Mouse (Mus musculus): ENCODE data around the gene Sbds.

The Sbds gene

DNA sequence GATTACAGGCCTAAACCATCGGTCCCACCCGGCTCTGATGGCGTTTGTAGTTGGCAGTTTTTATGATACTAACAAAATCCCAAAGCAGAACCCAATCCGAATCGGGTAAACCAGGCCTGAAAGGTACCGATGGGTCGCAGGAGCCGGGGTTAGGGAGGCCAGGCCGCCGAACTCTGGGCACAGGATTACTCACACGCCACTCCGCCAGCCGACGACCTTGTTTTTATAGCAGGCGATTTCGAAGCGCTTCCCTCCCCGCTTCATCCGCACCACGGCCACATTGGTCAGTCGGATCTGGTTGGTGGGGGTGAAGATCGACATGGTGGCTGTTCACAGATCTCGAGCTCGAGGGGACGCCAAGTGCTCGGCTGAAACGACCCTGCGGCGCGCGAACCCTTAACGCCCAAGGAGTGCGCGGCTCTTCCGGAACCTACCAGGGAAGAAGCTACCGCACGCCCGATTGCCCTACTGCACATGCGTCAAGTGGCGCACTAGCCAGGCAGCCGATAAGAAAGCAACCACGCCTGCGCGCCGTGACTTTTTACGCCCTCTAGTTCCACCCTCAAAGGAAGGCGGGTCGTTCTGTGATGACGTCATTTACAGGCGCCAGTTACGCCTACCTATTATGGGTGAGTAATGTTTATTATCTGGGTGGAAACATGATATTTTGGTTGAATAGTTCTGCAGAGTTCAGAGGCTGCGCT, at the start of gene Sbds, which contains the start of gene Tyw1:
Gene Sbds, minus strand, starts transcription at position 514 of the 704 bp plus-strand sequence.
Gene Tyw1, plus strand, starts transcription at position 603 of the 704 bp plus-strand sequence.
- peak; percentile 93 for DNase-seq (ENCODE audit: low spot score)

DNA sequence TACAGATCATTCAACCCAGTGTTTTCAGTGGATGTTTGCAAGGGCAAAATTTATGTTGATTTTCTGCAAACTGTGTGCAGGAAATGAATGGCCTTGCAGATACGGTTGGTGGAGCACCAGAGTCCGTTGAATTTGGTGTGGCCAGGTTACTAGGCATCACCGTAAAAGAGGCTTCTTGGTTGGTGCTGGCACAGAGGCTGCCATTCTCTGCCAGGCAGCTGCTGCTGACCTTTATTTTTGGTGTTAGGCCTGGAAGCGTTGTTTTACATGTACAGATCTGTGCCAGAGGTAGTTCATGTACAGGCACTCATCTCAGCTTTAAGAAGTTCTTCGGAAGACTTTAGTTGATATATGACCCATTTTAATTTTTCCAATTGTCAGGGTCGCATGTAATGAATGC, 48.3 kb upstream of the Sbds start:
- no peak for DNase-seq (ENCODE audit: low spot score)

DNA sequence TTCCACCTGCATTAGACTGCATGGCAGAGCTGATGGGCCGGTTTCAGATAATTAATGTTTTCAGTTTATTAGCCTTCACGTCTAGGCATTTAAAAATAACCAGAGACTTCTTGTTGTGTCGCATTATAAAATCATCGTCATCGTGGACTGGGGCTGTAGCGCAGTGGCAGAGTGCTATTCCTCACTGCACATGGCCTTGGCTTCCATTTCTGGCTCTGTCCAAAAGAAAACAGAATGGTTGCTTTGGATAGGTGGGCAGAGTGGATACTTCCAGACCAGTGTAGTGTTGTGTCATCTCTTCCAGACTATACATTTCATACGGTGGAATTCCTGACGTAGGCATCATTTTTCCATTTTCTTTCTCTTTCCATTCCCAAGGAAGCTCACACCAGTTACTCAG, 44.2 kb upstream of the Sbds start:
- DNase-seq (ENCODE audit: low spot score): no peak

DNA sequence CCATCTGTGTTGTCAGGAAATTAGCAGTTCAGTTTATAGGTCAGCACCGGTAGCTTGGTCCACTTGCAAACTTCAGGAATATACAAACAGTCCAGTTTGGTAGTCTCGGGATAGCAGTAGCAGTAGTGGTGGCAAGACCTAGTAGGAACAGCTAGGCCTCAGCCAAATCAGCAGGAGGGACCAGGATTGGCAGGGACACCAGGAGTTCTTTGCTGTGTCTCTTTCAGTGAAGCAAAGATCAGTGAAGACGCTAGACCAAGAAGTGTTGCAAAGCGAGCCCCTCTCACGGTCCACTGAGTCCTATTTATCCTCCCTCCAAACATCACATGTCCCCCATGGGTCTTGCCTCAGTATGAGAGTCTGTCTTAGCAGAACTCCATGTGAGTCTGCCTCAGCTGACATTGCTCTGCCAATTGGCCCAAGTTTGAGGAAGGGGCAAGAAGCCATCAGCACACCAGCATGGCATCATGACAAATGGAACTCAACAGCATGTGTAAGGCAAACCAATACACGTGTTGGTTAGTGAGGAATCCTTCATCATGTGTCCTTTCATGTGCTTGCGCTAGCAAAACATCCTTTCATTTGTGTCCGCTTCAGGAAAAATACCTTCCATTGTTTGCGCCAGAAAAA, 43.6 kb upstream of the Sbds start:
- DNase-seq (ENCODE audit: low spot score): no peak

DNA sequence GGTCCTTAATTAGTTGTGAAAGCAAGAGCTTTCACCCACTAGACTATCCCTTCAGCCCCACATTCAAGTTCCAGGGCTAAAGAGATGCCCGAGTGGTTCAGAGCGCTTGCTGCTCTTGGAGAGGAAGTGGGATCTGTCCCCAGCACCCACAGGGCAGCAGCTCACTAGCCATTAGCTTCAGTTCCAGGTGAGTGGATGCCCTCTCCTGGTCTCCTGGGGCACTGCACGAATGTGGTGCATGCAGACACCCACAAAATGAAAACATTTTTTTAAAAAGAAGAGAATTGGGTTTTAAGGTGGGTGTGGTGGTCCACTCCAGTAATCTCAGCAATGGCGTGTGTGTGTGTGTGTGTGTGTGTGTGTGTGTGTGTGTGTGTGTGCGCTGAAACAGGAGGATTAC, 40.7 kb upstream of the Sbds start:
- no peak for DNase-seq (ENCODE audit: low spot score)

DNA sequence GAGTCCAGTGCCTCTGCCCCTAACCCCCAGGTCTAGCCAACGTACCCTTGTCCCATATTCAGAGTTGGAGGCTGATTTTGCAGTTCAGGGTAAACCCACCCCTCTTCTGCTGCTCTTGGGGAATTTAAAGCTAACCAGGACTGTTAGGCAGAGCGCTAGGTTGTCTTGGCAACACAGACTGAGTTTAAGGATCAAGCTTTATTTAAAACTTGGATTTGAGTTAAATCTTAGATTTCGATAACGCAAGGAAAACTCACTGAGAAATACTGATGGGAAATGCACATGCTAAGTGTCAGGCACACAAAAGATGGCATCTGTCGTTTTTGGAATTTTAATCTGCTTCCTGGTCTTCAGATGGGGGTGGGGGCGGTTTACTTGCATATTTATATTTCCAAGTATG, 39.3 kb upstream of the Sbds start:
- DNase-seq (ENCODE audit: low spot score): no peak

DNA sequence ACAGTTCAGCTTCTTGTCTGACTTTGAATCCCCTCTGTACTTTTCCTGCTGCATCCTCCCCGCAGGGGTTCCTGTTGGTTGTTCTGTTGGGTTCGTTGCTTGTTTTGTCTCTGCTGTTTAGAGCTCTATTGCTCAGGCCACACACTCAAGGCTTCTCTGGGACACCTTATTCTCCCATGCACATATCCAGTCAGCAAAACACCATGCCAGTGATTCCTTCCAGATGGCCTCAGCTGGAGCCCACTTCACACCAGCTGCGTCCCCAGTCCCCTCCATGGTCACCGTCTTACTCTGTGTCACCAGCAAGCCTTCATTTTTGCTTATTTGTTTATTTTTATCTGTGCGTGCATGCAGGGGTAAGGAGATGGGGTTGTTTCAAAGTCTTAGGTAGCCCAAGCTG, 38.6 kb upstream of the Sbds start:
- DNase-seq (ENCODE audit: low spot score): no peak

DNA sequence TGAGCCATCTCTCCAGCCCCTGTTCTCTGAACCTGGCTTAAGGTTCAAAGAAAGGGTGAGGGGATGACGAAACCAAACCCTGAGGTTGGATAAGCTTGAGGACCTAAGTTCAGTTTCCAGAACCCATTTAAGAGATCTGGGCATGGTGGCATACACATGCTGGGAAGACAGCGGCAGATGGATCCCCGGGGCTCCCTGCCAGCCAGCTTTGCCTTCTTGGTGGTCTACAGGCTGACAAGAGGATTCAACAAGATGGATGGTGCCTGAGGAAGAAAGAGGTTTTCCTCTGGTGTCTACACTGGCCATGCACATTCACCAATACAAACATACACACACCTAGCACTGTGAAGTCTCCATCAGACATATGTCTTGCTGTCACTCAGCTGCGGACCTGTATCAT, 37.6 kb upstream of the Sbds start:
- DNase-seq (ENCODE audit: low spot score): no peak

DNA sequence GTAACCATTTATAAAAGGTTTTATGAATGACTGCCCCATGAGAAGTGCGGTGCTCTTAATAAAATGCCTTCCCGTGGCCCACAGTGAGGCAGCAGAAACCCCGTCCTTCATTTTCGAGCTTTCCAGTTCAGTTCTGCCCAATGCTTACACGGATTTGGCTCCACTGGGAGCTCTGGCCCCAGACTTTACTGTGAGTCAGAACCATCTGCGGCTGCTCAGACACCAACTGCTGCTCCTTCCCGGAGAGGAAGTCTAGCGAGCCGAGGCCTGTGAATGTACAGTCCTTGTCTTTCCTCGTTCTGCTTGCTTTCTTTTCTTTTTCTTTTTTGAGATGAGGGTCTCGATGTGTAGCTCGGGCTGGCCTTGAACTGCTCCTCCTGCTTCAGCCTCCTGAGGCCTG, 35.4 kb upstream of the Sbds start:
- DNase-seq (ENCODE audit: low spot score): peak; percentile 45

DNA sequence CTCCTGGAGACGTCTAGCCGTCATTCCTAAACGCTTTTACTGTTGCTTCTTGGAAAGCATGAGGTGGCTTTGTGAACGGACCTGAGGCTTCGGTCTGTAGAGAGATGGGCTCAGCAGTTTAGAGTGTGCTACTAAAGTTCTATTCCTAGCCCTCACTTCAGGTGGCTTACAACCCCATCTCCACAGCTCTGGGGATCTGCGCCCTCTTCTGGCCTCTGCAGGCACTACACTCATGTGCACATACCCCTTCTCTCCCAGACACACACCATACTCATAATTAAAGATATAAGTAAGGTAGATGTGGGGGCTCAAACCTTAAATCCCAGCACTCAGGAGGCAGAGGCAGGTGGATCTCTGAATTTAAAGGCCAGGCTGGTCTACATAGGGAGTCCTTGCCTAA, 34.9 kb upstream of the Sbds start:
- DNase-seq (ENCODE audit: low spot score): no peak

DNA sequence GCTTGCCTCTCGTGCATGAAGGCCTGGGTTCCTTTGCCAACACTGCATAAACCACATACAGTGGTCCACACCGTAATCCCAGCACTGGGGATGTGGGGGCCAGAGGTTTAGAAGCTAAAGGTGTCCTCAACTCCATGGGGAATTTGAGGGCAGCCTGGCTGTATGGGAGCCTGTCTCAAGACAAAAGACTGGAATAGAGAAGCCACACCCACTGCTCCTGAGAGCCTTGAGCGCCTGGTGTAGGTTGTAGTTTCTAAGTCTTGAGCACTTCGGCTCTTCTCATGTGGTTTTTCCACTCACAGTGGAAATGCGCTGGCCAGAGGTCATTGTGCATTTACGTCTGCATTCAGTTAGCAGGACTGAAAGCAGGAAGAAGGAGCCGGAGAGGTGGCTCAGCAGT, 32.8 kb upstream of the Sbds start:
- no peak for DNase-seq (ENCODE audit: low spot score)

DNA sequence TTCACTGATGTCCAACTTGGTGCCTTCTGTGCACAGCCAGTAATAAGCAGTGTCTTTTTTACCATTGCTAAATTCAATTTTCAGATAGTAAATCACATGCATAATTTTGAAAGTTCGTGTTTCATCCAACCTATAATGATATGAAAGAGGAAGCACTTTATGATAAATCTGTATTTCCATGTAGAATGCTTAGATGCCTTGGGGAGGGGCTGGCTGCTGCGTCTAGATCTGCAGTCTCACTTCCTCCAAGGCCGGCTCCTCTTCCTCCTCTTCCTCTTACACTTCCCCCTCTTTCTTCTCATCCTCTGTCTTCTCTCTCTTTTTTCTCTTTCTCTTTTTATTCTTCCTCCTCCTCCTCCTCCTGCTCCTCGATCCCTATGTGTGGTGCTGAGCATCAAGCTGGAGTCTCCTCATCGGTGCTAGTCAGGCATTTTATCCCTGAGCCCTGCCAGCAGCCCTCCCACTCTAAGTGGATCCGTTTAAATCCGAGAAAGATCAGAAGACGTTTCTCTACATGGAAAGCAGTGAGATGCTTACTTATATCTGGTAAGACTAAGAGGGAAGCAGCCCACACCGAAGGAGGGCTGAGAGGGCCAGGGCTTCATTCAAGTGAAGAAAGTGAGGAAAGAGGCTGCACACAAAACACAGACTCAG, 27.9 kb upstream of the Sbds start:
- no peak for DNase-seq (ENCODE audit: low spot score)

DNA sequence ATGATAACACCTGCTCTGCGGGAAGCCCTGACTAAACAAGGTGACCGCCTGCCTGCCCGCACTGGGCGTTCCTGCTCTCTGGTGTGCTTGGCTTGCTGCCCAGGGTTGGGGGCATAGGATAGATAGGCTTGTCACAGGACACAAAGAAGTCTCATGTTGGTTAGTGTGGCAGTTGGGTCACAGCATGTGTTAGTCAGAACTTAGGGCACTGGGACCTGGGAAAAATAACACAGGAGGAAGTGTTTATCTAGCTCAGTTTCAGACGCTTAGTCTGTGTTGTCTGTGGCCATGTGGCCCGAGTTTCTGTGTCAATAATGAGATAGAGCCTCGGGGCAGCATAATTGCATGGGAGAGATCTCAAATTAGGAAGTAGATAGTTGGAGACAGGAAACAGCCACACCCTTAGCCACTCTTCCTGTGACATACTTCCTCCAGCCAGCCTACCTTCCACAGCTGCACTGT, 22.7 kb upstream of the Sbds start:
- no peak for DNase-seq (ENCODE audit: low spot score)

DNA sequence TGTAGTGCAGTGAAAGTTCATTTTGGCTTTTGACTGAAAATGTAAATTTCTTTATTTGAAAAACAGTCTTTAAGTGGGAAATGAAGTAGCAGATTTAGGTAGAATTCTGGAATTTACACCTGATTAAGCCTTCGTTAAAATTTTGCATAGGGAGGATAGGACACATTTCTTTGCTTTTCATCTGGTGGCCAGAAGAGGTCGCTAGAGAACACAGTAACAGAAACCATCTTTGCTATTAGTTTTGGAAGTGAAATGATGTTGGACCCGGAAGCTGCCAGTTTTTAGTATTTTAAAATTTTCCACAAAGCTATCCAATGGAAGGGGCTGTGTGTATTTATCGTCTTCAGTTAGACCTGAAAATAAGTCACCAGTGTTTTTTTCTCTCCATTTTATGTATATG, 20.2 kb upstream of the Sbds start:
- no peak for DNase-seq (ENCODE audit: low spot score)

DNA sequence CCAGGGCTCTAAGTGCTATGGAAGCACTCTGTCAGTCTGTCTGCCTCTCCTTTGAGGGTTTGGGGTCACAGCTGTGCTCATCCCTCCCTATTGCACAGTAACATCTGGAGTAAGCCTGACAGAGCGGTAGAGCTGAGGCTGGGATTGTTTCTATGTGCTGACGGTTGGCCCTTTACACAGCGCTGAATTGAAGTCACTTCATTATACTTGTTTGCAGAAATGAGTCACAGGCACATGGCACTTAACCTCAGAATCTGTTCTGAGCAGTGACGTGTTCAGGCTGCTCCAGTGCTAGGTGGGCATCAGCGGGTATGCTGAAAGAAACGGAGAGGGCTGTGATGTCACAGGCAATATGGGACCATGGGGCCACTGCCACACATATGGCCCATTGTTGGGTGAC, 17.7 kb upstream of the Sbds start:
- no peak for DNase-seq (ENCODE audit: low spot score)

DNA sequence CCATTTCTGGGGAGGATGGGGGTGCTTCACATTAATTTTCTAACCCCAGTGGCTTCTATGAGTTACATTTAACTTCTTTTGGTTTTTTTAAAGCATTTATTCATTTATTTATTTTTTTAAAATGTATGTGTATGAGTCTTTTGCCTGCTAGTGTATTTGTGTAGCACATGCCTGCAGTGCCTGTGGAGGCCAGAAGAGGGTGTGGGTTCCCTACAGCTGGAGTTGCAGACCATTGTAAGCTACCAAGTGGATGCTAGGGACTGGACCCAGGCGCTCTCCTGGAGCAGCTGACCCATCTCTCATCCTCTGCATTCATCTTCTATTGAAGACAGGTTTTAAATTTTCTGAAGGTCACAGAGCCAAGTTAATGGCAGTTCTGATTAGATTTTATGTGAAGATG, 17.0 kb upstream of the Sbds start:
- no peak for DNase-seq (ENCODE audit: low spot score)

DNA sequence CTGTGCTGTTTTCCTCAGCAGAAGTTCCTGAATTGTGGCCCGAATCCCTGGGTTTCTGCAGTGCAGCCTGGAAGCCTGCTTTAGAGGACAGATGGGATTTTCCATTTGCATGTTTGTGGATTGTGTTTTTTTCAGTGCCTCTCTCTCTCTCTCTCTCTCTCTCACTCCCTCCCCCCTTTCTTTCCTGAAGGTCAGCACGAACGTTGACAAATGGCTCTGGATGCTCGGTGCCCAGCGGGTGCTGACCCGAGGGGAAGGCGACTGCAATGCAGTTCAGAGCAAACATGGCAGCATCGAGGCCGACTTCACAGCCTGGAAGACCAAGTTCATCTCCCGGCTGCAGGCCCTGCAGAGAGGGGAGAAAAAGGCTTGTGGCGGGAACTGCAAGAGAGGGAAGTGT, 13.6 kb upstream of the Sbds start:
- no peak for DNase-seq (ENCODE audit: low spot score)

DNA sequence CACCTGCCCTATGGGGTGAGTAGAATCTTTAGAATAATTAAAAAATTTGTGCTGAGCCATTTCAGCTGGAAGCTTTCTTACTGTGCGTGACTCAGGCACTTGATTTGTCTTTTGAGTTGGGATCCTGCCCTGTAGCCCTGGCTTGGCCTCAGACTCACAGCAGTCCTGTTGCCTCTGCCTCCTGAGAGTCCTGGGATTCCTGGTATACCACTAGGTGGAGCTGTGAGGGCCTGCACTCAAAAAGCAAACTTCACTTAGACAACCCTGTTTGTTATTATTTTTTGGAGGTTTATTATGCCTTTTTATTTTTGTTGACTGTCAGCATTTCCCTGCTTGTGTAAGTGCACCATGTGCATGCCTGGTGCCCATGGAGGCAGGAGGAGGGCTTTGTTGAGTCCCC, 12.0 kb upstream of the Sbds start:
- no peak for DNase-seq (ENCODE audit: low spot score)

DNA sequence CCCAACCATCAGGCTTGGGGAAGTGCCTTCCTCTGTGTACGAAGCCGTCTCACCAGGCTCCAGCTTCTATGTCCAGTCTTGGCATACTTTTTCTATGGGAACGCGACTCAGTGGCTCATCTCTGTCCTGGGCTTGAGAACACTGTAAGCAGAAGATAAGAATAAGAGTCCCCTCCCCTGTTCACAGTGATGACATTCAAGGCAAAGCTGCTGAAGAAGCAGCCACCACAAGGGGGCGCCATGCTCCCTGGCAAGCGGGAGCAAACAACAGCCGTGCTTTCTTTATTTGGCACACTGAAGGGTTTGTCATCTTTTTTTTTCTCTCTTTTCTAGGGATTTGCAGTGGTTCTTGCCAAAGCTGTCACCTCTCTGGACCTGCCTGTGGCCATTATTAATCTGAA, 11.3 kb upstream of the Sbds start:
- no peak for DNase-seq (ENCODE audit: low spot score)

DNA sequence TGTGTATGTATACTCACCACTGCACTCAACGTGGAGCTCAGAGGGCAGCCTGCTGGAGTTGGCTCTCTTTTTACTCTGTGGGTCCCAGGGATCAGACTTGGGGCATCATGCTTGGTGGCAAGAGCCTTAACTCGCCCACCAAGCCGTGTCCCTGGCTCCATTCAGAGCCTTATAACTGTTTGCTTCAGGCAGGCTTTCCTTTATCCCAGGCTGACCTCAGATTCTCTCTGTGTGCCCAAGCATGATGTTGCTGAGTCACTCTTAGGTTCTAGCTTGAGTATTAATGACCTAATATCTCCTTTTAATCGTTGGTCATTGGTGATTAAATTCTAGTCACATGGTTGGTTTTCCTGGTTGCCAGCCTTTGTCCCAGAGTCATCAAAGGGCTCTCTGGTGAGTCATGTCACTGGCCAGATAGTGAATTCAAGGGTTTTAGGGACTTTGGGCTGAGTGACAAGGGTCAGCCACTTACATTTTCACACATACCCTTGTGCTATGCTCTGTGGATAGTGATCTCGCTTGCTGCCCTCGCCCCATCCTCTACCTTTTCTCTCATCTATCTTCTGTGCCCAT, 9.2 kb upstream of the Sbds start:
- no peak for DNase-seq (ENCODE audit: low spot score)

DNA sequence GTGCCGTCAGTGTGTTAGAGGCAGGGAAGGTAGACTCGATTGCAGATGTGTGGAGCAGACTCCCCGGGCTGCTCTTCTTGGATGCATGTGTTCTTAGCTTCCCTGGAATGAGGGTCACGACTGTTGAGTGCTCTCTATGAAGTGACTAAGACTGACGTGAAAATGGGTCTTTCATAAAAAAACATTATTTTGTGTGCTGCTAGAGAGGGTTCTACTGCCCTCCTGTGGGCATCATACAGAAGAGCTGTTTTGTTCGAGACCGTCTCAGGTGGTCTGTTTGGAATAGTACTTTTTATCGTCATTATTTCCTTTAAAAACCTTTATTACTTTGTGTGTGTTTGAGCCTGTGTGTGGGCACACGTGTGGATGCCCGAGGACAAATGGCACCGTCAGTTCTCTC, 8.1 kb upstream of the Sbds start:
- no peak for DNase-seq (ENCODE audit: low spot score)

DNA sequence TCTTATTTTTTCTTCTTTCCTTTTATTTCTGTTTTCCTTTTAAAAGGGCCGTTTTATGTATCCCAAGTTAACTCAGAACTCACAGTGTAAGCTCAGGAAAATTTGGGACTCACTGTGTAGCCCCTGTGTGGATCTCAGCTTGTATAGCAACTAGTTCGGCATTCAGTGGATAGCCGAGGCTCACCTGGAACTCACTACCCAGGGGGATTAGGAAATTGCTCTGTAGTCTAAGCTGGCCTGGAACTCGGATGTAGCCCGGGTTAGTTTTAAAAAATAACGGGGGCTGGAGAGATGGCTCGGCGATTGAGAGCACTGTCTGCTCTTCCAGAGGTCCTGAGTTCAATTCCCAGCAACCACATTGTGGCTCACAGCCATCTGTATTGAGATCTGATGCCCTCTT, 2.0 kb upstream of the Sbds start:
- no peak for DNase-seq (ENCODE audit: low spot score)

DNA sequence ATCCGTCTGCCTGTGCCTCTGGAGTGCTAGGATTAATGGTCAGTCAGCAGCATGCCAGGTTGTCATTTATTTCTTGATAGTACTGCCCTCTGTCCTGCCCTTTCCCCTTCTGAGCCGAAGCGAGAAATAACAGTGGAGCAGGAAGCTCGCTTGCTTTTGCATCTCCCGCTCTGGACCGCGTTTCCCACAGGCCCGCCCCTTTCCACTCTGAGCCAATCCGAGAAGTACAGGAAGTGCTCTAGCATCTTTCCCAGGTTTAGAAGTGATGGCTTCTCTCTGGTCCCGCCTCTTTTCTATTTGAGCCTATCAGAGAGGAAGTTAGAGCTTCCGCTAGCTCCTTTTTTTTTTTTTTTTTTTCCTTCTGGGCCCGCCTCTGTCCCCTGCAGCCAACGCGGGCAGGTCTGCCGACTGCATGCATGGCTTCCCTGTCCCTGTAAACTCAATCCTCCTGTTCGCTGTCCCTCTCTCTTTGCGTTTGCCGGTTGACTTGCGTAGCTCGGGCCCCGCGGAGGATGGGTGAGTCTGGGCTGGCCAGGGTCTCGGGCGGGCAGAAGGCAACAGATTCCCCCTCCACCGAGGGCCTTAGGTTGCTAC, 1.4 kb upstream of the Sbds start:
- DNase-seq (ENCODE audit: low spot score): peak; percentile 92
